Mouse (Mus musculus) lung, postnatal 0 days (tissue): Measurements from ENCODE around the gene Trak1.

Source experiments
- CTCF ChIP-seq: IDR thresholded peaks from 2 replicates; pipeline ENCODE4 v1.5.1; 2016; ENCODE audit warnings: antibody characterized with exemption, mild to moderate bottlenecking
- EP300 ChIP-seq: IDR thresholded peaks from 2 replicates; pipeline ENCODE4 v1.6.1; 2016; ENCODE audit warnings: antibody characterized with exemption, mild to moderate bottlenecking, control low read depth

GRCm38 (mm10) chr9:121363932-121364331 is 66.6 kb downstream of the Trak1 start:
- TF ChIP-seq CTCF (no peak), EP300 (no peak)
